Mouse (Mus musculus): ENCODE data around the gene Cd3e.

GRCm38 (mm10) chr9:45010461-45010860 is 1.0 kb upstream of the Cd3e start:
- no peak for TF ChIP-seq CTCF (IDR thresholded peaks at IDR 0.05; ENCODE audit: low read depth, low read length)
- TF ChIP-seq POLR2A (IDR thresholded peaks at IDR 0.05; ENCODE audit: extremely low read depth, insufficient read depth, low read length), result no peak

Measured in liver, adult 2 months (tissue).